Mouse (Mus musculus) spleen, adult 2 months (tissue): ENCODE data around the gene Ell. TPM values are rescaled to one million over a fixed set of nuclear protein-coding genes. Genes with fewer than 3 reads are reported as not detected.
A peak's percentile ranks its signal among the peaks of the same experiment; 100 is the strongest.
"Not testable (repeated sequence)": the region's sequence is repeated elsewhere in the genome, so short reads cannot be mapped to it uniquely, and the experiment has no call there.

Experiments
- DNase-seq, 2 experiments: peaks; one replicate each; pipeline versions ENCODE4 v3.0.0 to v3.0.0-alpha.2; 2012 to 2021; ENCODE audit warnings: low spot score in 2 of 2, low read depth in 1 of 2
- H3K27ac ChIP-seq: fragments of 200-500 bp; 2 replicates; pipeline ENCODE4 v1.5.1; 2012; ENCODE audit warnings: low read length, inconsistent platforms; ENCODE audit not compliant: insufficient read depth
- H3K27me3 ChIP-seq: fragments of 200-500 bp; 2 replicates; pipeline ENCODE4 v1.6.1; 2012; ENCODE audit warnings: mild to moderate bottlenecking, moderate library complexity, low read length, inconsistent platforms; ENCODE audit not compliant: control insufficient read depth, insufficient read depth
- H3K36me3 ChIP-seq: fragments of 200-500 bp; 2 replicates; pipeline ENCODE4 v1.6.1; 2012; ENCODE audit warnings: mild to moderate bottlenecking, low read length, inconsistent platforms; ENCODE audit not compliant: control insufficient read depth, insufficient read depth
- H3K4me1 ChIP-seq: fragments of 200-500 bp; 2 replicates; pipeline ENCODE4 v1.6.1; 2011; ENCODE audit warnings: inconsistent platforms; ENCODE audit not compliant: control insufficient read depth, insufficient read depth, insufficient read length
- H3K4me3 ChIP-seq: fragments of 200-500 bp; 2 replicates; pipeline ENCODE4 v1.5.1; 2011; ENCODE audit warnings: mild to moderate bottlenecking, inconsistent platforms; ENCODE audit not compliant: insufficient read depth, insufficient read length; ENCODE audit errors: extremely low read depth
- CTCF ChIP-seq: fragments of 200-500 bp; IDR thresholded peaks from 2 replicates; pipeline ENCODE4 v1.5.1; 2011; ENCODE audit warnings: mild to moderate bottlenecking, inconsistent platforms; ENCODE audit not compliant: insufficient read depth, insufficient read length, insufficient replicate concordance; ENCODE audit errors: extremely low read depth
- POLR2A ChIP-seq: fragments of 200-500 bp; IDR thresholded peaks from 2 replicates; pipeline ENCODE4 v1.6.1; 2011; ENCODE audit warnings: low read depth, low read length, inconsistent platforms
- WGBS: fragments of 180-500 bp; shearing (Covaris S2); methylation state at CpG from one replicate; pipeline ENCODE4 v1.1.7; 2018; 5-methylcytosine and 5-hydroxymethylcytosine counted together
- polyA plus RNA-seq: library from polyadenylated mRNA; depleted of rRNA; stranded (reverse); fragments of >200 nt; gene quantifications from 2 replicates; pipeline ENCODE4 v1.2.3, GENCODE M21; 2012

Ell gene
- polyA plus RNA-seq, 1 experiment = 21.3 TPM

DNA sequence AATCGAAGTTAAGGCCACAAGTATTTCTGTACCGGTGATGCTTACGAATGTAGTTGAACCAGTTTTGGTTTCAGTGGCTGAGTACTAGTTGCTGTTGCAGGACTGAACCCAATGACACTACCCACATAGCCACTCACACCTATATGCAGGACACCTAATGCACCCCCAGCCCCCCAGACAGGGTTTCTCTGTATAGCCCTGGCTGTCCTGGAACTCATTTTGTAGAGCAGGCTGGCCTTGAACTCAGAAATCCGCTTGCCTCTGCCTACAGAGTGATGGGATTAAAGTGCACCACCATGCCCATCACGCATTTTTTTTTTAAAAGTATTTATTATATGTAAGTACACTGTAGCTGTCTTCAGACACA lies 32.2 kb upstream of the Ell start:
- 80% methylated on average over 5 of the region's 5 CpGs for WGBS
- no peak overlapping the region for H3K4me3 ChIP-seq
- peaks cover 19% of the 10 kb centered on the region for H3K4me1 ChIP-seq
- TF ChIP-seq POLR2A (no peak), CTCF (no peak)
- DNase-seq = no peak
- peaks cover 8% of the 10 kb centered on the region; the same call in 1 of the 2 replicates for H3K36me3 ChIP-seq
- H3K27me3 ChIP-seq = no peaks in the 10 kb centered on the region
- no peak overlapping the region for H3K27ac ChIP-seq

DNA sequence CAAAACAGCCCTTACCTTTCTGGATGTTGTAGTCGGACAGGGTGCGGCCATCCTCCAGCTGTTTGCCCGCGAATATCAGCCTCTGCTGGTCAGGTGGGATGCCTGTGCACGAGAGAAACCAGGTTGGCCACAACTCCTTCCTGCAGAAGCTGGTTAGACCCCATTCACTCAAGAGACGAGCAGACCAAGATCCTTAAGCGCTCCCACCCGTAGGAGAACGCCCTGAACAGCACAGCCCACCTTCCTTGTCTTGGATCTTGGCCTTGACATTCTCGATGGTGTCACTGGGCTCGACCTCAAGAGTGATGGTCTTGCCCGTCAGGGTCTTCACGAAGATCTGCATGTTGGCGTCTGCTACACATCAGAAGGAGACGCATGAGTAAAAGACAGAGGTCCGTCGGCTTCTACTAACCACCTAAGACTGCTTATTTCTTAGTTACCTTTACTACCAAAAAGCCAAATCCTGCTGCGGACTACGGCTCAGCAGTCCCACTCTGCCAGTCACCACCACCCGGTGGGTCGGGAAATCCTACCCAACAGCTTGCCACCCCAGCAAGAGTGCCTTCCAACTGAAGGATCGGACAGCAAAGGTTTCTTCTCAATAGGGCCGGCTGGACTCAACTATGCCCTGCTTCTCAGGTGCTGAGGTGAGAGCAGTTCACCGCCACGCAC lies 29.8 kb upstream of the Ell start:
- DNase-seq = no peak
- Histone ChIP-seq H3K27ac (peak overlapping the region; percentile 46; the same call in 1 of the 2 replicates), H3K27me3 (no peaks in the 10 kb centered on the region), H3K4me1 (peaks cover 18% of the 10 kb centered on the region), H3K36me3 (peaks cover 14% of the 10 kb centered on the region; the same call in 1 of the 2 replicates), H3K4me3 (peak overlapping the region; percentile 91)
- WGBS = 10% methylated on average over 25 of the region's 25 CpGs
- TF ChIP-seq CTCF (no peak), POLR2A (no peak)

DNA sequence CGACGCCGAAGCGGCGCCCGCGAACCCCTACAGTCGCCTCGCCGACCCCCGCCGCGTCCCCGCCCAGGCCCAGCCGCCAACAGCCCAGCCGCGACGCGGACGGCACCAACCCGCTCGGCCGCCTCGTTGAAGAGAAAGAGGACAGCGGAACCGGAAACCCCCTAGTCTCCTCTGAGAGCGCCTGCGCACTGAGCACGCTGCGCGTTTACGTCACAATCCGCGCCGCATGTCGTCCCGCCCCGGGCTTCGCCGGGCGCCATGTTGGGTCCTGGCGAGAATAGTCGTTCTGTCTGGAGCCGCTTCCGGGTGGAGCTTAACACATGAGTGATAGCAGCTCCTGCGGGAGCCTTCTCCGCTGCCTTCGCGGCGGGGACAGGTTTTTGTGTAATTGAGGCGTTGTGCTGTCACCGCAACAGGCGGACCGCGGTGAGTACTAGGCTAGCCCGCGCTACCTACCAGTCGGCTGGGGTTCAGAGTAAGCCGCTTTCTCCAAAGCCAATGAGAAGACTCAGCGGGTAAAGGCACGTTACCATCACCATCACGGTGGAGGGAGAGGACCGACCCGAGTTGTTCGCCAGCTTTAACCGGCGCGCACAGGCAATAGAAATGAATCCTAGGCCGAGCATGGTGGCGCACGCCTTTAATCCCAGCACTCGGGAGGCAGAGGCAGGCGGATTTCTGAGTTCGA lies 28.9 kb upstream of the Ell start, which contains the start of gene Uba52:
Gene Uba52, minus strand, starts transcription at position 574 of the 688 bp plus-strand sequence.
- Histone ChIP-seq H3K4me3 (peak within 1 kb of the TSS; percentile 91), H3K27ac (peak within 1 kb of the TSS; percentile 96), H3K4me1 (peaks cover 18% of the 10 kb centered on the region), H3K27me3 (no peaks in the 10 kb centered on the region), H3K36me3 (peaks cover 14% of the 10 kb centered on the region; the same call in 1 of the 2 replicates)
- WGBS = under 1% methylated on average over 72 of the region's 74 CpGs
- DNase-seq = peak; percentile 92 to 96
- TF ChIP-seq CTCF (no peak), POLR2A (peak; percentile 65)

DNA sequence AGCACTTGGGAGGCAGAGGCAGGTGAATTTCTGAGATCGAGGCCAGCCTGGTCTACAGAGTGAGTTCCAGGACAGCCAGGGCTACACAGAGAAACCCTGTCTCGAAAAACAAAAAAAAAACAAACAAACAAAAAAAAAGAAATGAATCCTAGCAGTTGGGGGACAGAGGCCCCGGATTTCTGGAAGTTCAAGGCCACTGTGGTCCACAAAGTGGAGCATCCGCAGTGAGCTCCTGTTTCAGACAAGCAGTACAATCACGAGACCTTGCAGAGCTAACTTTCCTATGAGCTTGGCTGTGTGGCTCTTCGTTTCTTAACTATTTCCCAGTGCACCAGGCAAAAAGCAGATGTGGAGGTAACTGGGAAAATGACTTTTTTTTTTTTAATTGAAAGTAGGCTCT lies 28.1 kb upstream of the Ell start:
- not testable (repeated sequence) for H3K27ac ChIP-seq, DNase-seq, H3K27me3 ChIP-seq
- H3K4me3 ChIP-seq = peak overlapping the region; percentile 91; the same call in 1 of the 2 replicates
- H3K4me1 ChIP-seq = peaks cover 13% of the 10 kb centered on the region; the same call in 1 of the 2 replicates
- H3K36me3 ChIP-seq = peaks cover 15% of the 10 kb centered on the region; the same call in 1 of the 2 replicates
- WGBS = 46% methylated on average over 6 of the region's 6 CpGs

GRCm38 (mm10) chr8:70511770-70512169 lies 27.5 kb upstream of the Ell start:
- TF ChIP-seq CTCF (no peak), POLR2A (no peak)
- no peak overlapping the region for H3K4me3 ChIP-seq
- no peak for DNase-seq
- H3K4me1 ChIP-seq = peaks cover 13% of the 10 kb centered on the region; the same call in 1 of the 2 replicates
- no peaks in the 10 kb centered on the region for H3K27me3 ChIP-seq
- 84% methylated on average over 2 of the region's 2 CpGs for WGBS
- H3K36me3 ChIP-seq = peaks cover 16% of the 10 kb centered on the region; the same call in 1 of the 2 replicates
- no peak overlapping the region for H3K27ac ChIP-seq

GRCm38 (mm10) chr8:70512253-70512903 lies 26.9 kb upstream of the Ell start:
- Histone ChIP-seq H3K4me3 (no peak overlapping the region), H3K36me3 (peaks cover 17% of the 10 kb centered on the region), H3K27me3 (no peaks in the 10 kb centered on the region), H3K27ac (no peak overlapping the region), H3K4me1 (peaks cover 13% of the 10 kb centered on the region; the same call in 1 of the 2 replicates)
- 62% methylated on average over 11 of the region's 11 CpGs for WGBS
- no peak for DNase-seq
- TF ChIP-seq CTCF = no peak
- TF ChIP-seq POLR2A = no peak
